Mouse (Mus musculus) midbrain, embryonic 11.5 days (tissue): Measurements from ENCODE around the gene Vmn2r80. TPM values are rescaled to one million over a fixed set of nuclear protein-coding genes. Genes with fewer than 3 reads are reported as not detected.

Experiments
- ATAC-seq: fragments of 200-750 bp; cut with Nextera tagmentation; 2 replicates; pipeline ENCODE4 v1.8.0; 2017; ENCODE audit warnings: moderate TSS enrichment, moderate library complexity; ENCODE audit not compliant: low FRiP score
- DNase-seq: peaks from one replicate; pipeline ENCODE4 v3.0.0; 2015; ENCODE audit warnings: low spot score; ENCODE audit errors: missing footprints
- H3K27ac ChIP-seq: fragments of 300-500 bp; sonication (generic); 2 replicates; pipeline ENCODE4 v1.5.1; 2014; ENCODE audit warnings: low read depth, low read length
- H3K27me3 ChIP-seq: fragments of 300-500 bp; sonication (generic); 2 replicates; pipeline ENCODE4 v1.6.1; 2014; ENCODE audit warnings: mild to moderate bottlenecking, low read length, moderate library complexity, mixed read lengths; ENCODE audit not compliant: control insufficient read depth, insufficient read depth
- H3K36me3 ChIP-seq: fragments of 300-500 bp; sonication (generic); 2 replicates; pipeline ENCODE4 v1.6.1; 2014; ENCODE audit warnings: mild to moderate bottlenecking, low read length, moderate library complexity, mixed read lengths; ENCODE audit not compliant: control insufficient read depth, insufficient read depth
- H3K4me1 ChIP-seq: fragments of 300-500 bp; sonication (generic); 2 replicates; pipeline ENCODE4 v1.6.1; 2014; ENCODE audit warnings: low read length; ENCODE audit not compliant: control insufficient read depth, insufficient read depth
- H3K4me2 ChIP-seq: fragments of 300-500 bp; sonication (generic); 2 replicates; pipeline ENCODE4 v1.6.1; 2014; ENCODE audit warnings: mild to moderate bottlenecking, moderate library complexity
- H3K4me3 ChIP-seq: fragments of 300-500 bp; sonication (generic); 2 replicates; pipeline ENCODE4 v1.5.1; 2014; ENCODE audit warnings: low read depth, low read length
- H3K9ac ChIP-seq: fragments of 300-500 bp; sonication (generic); 2 replicates; pipeline ENCODE4 v1.6.1; 2014; ENCODE audit warnings: low read length
- H3K9me3 ChIP-seq: fragments of 300-500 bp; sonication (generic); 2 replicates; pipeline ENCODE4 v1.6.1; 2016; ENCODE audit warnings: low read length; ENCODE audit not compliant: control insufficient read depth
- WGBS: fragments of 180-500 bp; shearing (Covaris S2); extraction: QIAGEN DNeasy Blood & Tissue Kit; methylation state at CpG from one replicate; pipeline ENCODE4 v1.1.7; 2014; 5-methylcytosine and 5-hydroxymethylcytosine counted together
- polyA plus RNA-seq: library from polyadenylated mRNA; unstranded; fragments of >200 nt; fragmentation: Nextera tagmentation; extraction: Ambion mirVana; gene quantifications from 2 replicates; pipeline ENCODE4 v1.2.1, GENCODE M21; 2014

The Vmn2r80 gene
- polyA plus RNA-seq, 1 experiment from 2014 or later, result not detected

GRCm38 (mm10) chr10:79220432-79220831 lies 71.9 kb downstream of the Vmn2r80 start:
- no peaks in the 10 kb centered on the region for H3K27me3 ChIP-seq
- DNase-seq (no peak), ATAC-seq (no peak)
- H3K4me3 ChIP-seq, result no peak overlapping the region
- H3K4me1 ChIP-seq, result no peaks in the 10 kb centered on the region
- H3K4me2 ChIP-seq, result no peak overlapping the region
- H3K36me3 ChIP-seq, result no peaks in the 10 kb centered on the region
- H3K27ac ChIP-seq, result no peak overlapping the region
- H3K9ac ChIP-seq, result no peak overlapping the region
- H3K9me3 ChIP-seq, result no peaks in the 10 kb centered on the region

- Histone ChIP-seq H3K27me3 (no peaks in the 10 kb centered on the region), H3K4me2 (no peak overlapping the region), H3K9me3 (no peaks in the 10 kb centered on the region), H3K4me1 (no peaks in the 10 kb centered on the region), H3K9ac (no peak overlapping the region), H3K36me3 (no peaks in the 10 kb centered on the region), H3K27ac (no peak overlapping the region), H3K4me3 (no peak overlapping the region)
- DNase-seq (no peak), ATAC-seq (no peak)
Measured at GRCm38 (mm10) chr10:79221606-79222005, 73.0 kb downstream of the Vmn2r80 start.

- DNase-seq (no peak), ATAC-seq (peak; percentile 40; the same call in 1 of the 2 replicates)
- Histone ChIP-seq H3K4me2 (no peak overlapping the region), H3K9ac (no peak overlapping the region), H3K27ac (no peak overlapping the region), H3K4me1 (no peaks in the 10 kb centered on the region), H3K4me3 (no peak overlapping the region), H3K27me3 (no peaks in the 10 kb centered on the region), H3K9me3 (no peaks in the 10 kb centered on the region), H3K36me3 (no peaks in the 10 kb centered on the region)
- WGBS, result 62% methylated on average over 7 of the region's 7 CpGs
Measured at GRCm38 (mm10) chr10:79222214-79222613, 73.6 kb downstream of the Vmn2r80 start.

Other genes starting within 250 kb of the Vmn2r80 start
- gene Olfr1354, start 235.6 kb upstream of the Vmn2r80 start, polyA plus RNA-seq, result not detected in 2 replicates
- gene Olfr8, start 198.1 kb upstream of the Vmn2r80 start, polyA plus RNA-seq, result not detected in 2 replicates
- not detected in 2 replicates for gene Olfr1353, start 185.5 kb upstream of the Vmn2r80 start, polyA plus RNA-seq
- not detected in 2 replicates for gene Olfr1352, start 167.7 kb upstream of the Vmn2r80 start, polyA plus RNA-seq
- not detected in 2 replicates for gene Olfr1351, start 136.3 kb upstream of the Vmn2r80 start, polyA plus RNA-seq
- not detected in 2 replicates for gene Olfr57, start 120.0 kb upstream of the Vmn2r80 start, polyA plus RNA-seq
- 45.8 and 51.6 TPM in 2 replicates for gene 2610008E11Rik, start 51.2 kb upstream of the Vmn2r80 start, polyA plus RNA-seq
- gene Vmn2r81, start 98.9 kb downstream of the Vmn2r80 start, polyA plus RNA-seq, result not detected in 2 replicates
- not detected in 2 replicates for gene Vmn2r82, start 207.8 kb downstream of the Vmn2r80 start, polyA plus RNA-seq